Mouse (Mus musculus) granulocyte monocyte progenitor cell, adult 5-6 weeks (primary cell): ENCODE measurements around the gene Mup3. TPM values are rescaled to one million over a fixed set of nuclear protein-coding genes. Genes with fewer than 3 reads are reported as not detected.
A peak's percentile ranks its signal among the peaks of the same experiment; 100 is the strongest.
"Not testable (repeated sequence)": the region's sequence is repeated elsewhere in the genome, so short reads cannot be mapped to it uniquely, and the experiment has no call there.

Experiments
- ATAC-seq: replicated peaks from 2 replicates; pipeline ENCODE4 v1.8.0; 2016; ENCODE audit warnings: mild to moderate bottlenecking, moderate TSS enrichment, inconsistent platforms; ENCODE audit not compliant: poor library complexity, severe bottlenecking
- total RNA-seq, 2 experiments: library from RNA; stranded (forward) in 1 of 2; stranded (reverse) in 1 of 2; fragments of 200-712, 200-1000 nt in 1 of 2; fragments of >200 nt in 1 of 2; fragmentation: Nextera tagmentation in 1 of 2; gene quantifications; 2 replicates each; pipeline ENCODE4 v1.2.3; 2014 to 2017

The Mup3 gene
- total RNA-seq (2014; fragmentation: Nextera tagmentation) (not detected in 2 replicates), total RNA-seq (2017) (not detected in 2 replicates)

DNA sequence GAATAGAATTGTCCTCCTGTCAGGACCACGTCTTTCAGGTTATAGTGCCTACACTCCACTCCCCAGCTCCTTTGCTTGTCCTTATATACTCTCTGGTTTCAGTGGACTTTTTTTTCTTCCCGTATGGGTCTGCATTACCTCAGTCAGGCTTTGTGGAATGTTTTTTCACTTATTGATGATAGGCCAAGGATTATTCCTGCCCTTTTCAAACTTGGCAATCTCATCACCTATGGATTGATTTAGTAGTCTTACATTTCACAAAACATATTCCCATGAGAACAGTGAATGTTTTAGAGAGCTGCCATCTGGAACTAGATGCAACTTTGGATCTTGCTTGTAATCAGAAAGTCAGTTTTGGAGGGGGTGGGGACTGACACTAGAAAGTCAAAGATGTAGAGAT, at the start of gene Mup3:
TSS of gene Mup3 (minus strand) at position 102 of the 400 bp plus-strand sequence.
- no peak for ATAC-seq

DNA sequence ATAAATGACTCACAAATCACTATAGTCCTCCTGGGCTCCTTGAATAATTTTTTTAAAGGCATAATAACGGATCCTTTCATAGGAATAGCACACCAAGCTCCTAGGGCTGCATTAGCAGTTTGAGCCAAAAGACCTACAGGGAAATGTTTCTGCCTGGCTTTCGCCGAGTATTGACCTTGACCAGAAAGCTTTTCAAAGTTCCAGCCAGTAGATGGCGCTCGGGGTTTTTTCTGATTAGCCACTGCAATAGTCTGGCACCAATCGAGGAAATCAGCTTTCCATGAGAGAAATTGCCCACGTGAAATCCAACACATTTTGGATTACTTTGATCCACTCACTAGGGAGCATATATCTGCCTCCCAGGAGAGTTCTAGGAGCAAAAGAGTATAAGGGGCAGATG, 46.6 kb upstream of the Mup3 start:
- no peak for ATAC-seq

DNA sequence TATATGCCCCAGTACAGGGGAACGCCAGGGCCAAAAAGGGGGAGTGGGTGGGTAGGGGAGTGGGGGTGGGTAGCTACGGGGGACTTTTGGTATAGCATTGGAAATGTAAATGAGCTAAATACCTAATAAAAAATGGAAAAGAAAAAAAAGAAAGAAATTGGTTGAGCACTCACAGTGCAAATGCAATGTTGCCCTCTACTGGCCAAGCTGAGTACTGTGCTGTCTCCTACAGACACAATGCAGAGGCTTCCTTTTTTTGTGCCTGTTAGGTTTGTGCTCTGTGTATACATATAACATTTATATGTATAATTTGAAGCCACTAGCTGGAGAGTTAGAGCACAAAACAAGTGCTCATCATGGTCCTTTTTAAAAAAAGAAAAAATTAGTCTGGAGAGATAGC, 16.2 kb upstream of the Mup3 start:
- peak; percentile 63; the same call in 1 of the 2 replicates for ATAC-seq

DNA sequence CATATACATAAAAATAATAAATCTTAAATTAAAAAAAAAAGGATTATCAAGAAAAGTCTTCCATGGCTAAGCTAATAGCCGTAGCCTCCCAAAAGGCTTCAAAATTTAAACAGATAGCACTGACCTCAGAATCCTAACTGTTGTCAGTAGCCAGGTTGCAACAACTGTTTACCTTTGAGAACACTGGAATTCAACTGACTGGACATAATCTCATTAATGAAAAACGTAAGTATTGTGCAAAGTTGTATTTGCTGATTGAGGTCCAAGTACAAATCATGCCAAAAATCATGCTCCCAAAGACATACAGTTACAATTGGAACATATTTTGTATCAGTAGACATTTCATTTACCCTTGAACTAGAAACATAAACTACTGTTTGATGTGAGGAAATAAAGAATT, 811 bp upstream of the Mup3 start:
- no peak for ATAC-seq

DNA sequence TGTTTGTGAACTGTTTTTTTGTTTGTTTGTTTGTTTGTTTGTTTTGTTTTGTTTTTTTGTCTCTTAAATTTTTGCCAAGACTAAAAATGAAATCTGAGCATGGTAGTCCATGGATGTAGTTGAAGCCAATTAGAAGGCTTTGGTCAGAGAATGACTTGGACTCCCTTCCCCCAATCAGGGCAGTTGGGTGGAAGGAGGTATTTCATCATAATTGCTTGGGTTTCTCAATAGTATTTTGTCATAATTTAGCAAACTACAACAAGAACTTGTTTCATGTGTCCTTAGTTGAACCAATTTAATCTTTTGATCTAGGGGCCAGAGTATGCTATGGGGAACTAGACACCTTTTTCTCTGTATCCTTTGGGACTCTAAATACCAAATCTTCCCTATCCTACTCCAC, 4.4 kb downstream of the Mup3 start:
- ATAC-seq, result peak; percentile 58

DNA sequence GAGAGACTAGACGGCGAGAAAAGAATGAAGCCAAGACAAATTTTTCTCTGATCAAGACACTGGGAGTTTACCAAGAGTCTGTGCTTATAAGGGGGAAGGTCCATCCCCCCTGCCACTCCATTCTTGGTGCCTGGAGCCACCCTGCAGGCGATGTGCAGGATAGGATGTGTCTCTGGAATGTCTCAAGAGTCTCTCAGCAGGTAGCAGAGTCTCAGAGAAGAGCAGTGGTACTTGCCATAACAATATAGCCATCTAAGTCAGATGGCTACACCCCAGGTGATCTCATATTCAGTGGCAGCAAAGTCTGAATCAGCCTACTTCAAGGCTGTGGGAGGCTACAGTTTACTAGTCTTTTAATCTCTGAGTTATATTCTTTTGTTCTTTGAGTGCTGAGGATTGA, 12.0 kb downstream of the Mup3 start:
- no peak for ATAC-seq

DNA sequence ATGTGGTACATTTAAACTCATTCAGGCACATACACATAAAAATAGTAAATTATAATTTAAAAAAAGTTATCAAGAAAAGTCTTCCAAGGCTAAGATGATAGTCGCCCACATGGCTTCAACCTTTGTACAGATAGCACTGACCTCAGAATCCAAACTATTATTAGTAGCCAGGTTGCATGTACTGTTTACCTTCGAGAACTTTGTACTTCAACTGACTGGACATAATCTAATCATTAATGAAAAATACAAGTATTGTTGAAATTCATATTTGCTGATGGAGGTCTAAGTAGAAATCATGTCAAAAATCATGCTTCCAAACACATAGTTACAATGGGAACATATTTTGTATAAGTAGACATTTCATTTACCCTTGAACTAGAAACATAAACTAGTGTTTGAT, 32.4 kb downstream of the Mup3 start:
- not testable (repeated sequence) for ATAC-seq

DNA sequence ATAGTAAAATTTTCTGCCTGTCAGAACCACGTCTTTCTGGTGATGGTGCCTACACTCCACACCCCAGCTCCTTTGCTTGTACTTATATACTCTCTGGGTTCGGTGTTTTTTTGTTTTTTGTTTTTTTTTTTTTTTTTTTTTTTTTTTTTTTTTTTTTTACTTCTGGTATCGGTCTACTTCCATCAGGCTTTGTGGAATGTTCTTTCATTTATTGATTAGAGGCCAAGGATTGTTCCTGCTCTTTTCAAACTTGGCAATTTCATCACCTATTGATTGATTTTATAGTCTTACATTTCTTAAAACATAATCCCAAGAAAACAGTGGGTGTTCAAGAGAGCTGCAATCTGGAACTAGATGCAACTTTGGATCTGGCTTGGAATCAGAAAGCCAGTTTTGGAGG, 33.1 kb downstream of the Mup3 start, which contains the start of gene Mup20:
TSS of gene Mup20 (minus strand) at position 101 of the 400 bp plus-strand sequence.
- ATAC-seq, result not testable (repeated sequence)

Other genes with a start within 250 kb of the Mup3 start
- not detected in 2 replicates for gene Mup20, start 33.2 kb downstream of the Mup3 start, total RNA-seq (2014; fragmentation: Nextera tagmentation)
- not detected in 2 replicates for gene Mup20, start 33.2 kb downstream of the Mup3 start, total RNA-seq (2017)
- gene Mup21, start 63.5 kb upstream of the Mup3 start, total RNA-seq (2014; fragmentation: Nextera tagmentation), result not detected in 2 replicates
- gene Mup21, start 63.5 kb upstream of the Mup3 start, total RNA-seq (2017), result not detected in 2 replicates
- 0.64 TPM in 1 of 2 replicates, not detected in the other for gene Zfp37, start 143.7 kb upstream of the Mup3 start, total RNA-seq (2014; fragmentation: Nextera tagmentation)
- gene Zfp37, start 143.7 kb upstream of the Mup3 start, total RNA-seq (2017), result not detected in 2 replicates
- gene Slc31a2, start 175.2 kb upstream of the Mup3 start, total RNA-seq (2014; fragmentation: Nextera tagmentation), result 36.4 and 39.4 TPM in 2 replicates
- 18.7 and 19.4 TPM in 2 replicates for gene Slc31a2, start 175.2 kb upstream of the Mup3 start, total RNA-seq (2017)